Mouse (Mus musculus): ENCODE data around the gene Vmn1r19. TPM values are rescaled to one million over a fixed set of nuclear protein-coding genes. Genes with fewer than 3 reads are reported as not detected.
"Not testable (repeated sequence)": the region's sequence is repeated elsewhere in the genome, so short reads cannot be mapped to it uniquely, and the experiment has no call there.

The Vmn1r19 gene
- total RNA-seq (2012; rRNA removed): not detected in 2 replicates

GRCm38 (mm10) chr6:57403480-57403879 lies at the start of gene Vmn1r19:
TSS of gene Vmn1r19 (plus strand) at chr6:57403780.
- H3K9me3 ChIP-seq (ENCODE audit: control insufficient read depth, insufficient read depth, low read depth, low read length); DNase-seq (ENCODE audit: low read depth, low spot score); in situ Hi-C loops (cut with MboI; ENCODE audit: low sequenced_read_pairs in 2 of 2, unreplicated experiment in 2 of 2); H3K4me3 ChIP-seq (ENCODE audit: insufficient read depth in 1 of 2, low read depth in 1 of 2, low read length in 2 of 2, poor library complexity in 1 of 2, severe bottlenecking in 1 of 2); H3K27ac ChIP-seq (ENCODE audit: insufficient read depth, low read depth, low read length, poor library complexity, severe bottlenecking); H3K36me3 ChIP-seq (ENCODE audit: control insufficient read depth, insufficient read depth, low read length, poor library complexity, severe bottlenecking); H3K4me1 ChIP-seq (ENCODE audit: control insufficient read depth in 2 of 2, insufficient read depth in 2 of 2, low read length in 2 of 2, poor library complexity in 1 of 2); H3K9ac ChIP-seq (ENCODE audit: insufficient read depth, low read depth, low read length, poor library complexity, severe bottlenecking): not testable (repeated sequence)

DNA sequence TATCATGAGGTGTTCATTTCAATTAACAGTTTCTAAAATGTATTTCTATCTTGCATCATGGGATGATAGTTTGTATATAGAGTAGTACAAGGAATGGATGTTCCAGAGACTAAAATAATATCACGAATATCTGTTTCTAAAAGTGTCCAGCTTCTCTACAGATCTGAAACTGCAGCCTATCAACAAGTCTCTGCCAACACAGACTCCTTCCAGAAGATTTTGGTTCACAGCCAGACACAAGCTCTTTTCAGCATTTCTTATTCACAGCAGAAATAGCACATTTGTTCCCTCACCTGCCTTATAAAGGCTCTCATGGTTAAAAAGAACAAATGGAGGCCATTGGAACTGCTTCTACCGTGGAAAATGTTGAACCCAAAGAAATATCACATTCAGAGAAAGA lies 46.7 kb upstream of the Vmn1r19 start:
- Histone ChIP-seq H3K9ac (ENCODE audit: insufficient read depth, low read depth, low read length, poor library complexity, severe bottlenecking) (no peak overlapping the region), H3K9me3 (ENCODE audit: control insufficient read depth, insufficient read depth, low read depth, low read length) (no peaks in the 10 kb centered on the region), H3K4me3 (ENCODE audit: insufficient read depth in 1 of 2, low read depth in 1 of 2, low read length in 2 of 2, poor library complexity in 1 of 2, severe bottlenecking in 1 of 2) (no peak overlapping the region), H3K27ac (ENCODE audit: insufficient read depth, low read depth, low read length, poor library complexity, severe bottlenecking) (no peak overlapping the region), H3K36me3 (ENCODE audit: control insufficient read depth, insufficient read depth, low read length, poor library complexity, severe bottlenecking) (no peaks in the 10 kb centered on the region), H3K4me1 (ENCODE audit: control insufficient read depth in 2 of 2, insufficient read depth in 2 of 2, low read length in 2 of 2, poor library complexity in 1 of 2) (no peaks in the 10 kb centered on the region)
- TF ChIP-seq ZC3H11A (IDR thresholded peaks at IDR 0.05; ENCODE audit: borderline replicate concordance, low read depth, low read length): no peak
- no peak for TF ChIP-seq HCFC1 (IDR thresholded peaks at IDR 0.05; ENCODE audit: borderline replicate concordance, insufficient read depth, low read length)
- TF ChIP-seq MAFK (IDR thresholded peaks at IDR 0.05; ENCODE audit: insufficient read depth, low read depth, low read length): no peak
- TF ChIP-seq CHD2 (IDR thresholded peaks at IDR 0.05; ENCODE audit: low read depth, low read length): no peak
- no peak for TF ChIP-seq ZNF384 (IDR thresholded peaks at IDR 0.05; ENCODE audit: low read depth, low read length)
- in situ Hi-C loops (cut with MboI; ENCODE audit: low sequenced_read_pairs in 2 of 2, unreplicated experiment in 2 of 2): no loop called here
- no peak for DNase-seq (ENCODE audit: low read depth, low spot score)

DNA sequence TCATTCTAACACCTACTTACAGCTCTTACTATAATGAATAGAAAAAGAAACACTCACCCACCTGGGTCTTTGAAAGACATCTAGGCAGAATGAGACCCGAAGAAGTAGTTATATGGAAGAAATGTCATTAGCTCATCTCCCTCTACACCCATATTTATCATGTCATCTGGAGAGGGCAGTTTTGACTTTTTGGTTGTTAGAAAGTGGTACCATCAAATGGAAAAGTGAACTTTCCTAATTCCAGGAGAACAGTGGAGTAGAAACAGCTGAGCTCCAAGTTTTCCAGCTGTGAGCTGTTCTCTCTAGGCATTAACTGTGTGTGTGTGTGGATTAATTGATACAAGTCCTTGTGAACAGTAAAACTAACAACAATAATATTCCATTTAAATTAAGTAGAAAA lies 40.0 kb upstream of the Vmn1r19 start, which contains the start of gene Vmn1r17:
TSS of gene Vmn1r17 (minus strand) at position 101 of the 400 bp plus-strand sequence.
- DNase-seq (ENCODE audit: low read depth, low spot score): no peak
- H3K36me3 ChIP-seq (ENCODE audit: control insufficient read depth, insufficient read depth, low read length, poor library complexity, severe bottlenecking): no peaks in the 10 kb centered on the region
- no peak within 1 kb of the TSS for H3K4me3 ChIP-seq (ENCODE audit: insufficient read depth in 1 of 2, low read depth in 1 of 2, low read length in 2 of 2, poor library complexity in 1 of 2, severe bottlenecking in 1 of 2)
- no peaks in the 10 kb centered on the region for H3K4me1 ChIP-seq (ENCODE audit: control insufficient read depth in 2 of 2, insufficient read depth in 2 of 2, low read length in 2 of 2, poor library complexity in 1 of 2)
- no peaks in the 10 kb centered on the region for H3K9me3 ChIP-seq (ENCODE audit: control insufficient read depth, insufficient read depth, low read depth, low read length)
- no peak within 1 kb of the TSS for H3K27ac ChIP-seq (ENCODE audit: insufficient read depth, low read depth, low read length, poor library complexity, severe bottlenecking)
- TF ChIP-seq CHD2 (IDR thresholded peaks at IDR 0.05; ENCODE audit: low read depth, low read length) (no peak), ZC3H11A (IDR thresholded peaks at IDR 0.05; ENCODE audit: borderline replicate concordance, low read depth, low read length) (no peak), MAFK (IDR thresholded peaks at IDR 0.05; ENCODE audit: insufficient read depth, low read depth, low read length) (no peak)
- no peak within 1 kb of the TSS for H3K9ac ChIP-seq (ENCODE audit: insufficient read depth, low read depth, low read length, poor library complexity, severe bottlenecking)
- in situ Hi-C loops (cut with MboI; ENCODE audit: low sequenced_read_pairs in 2 of 2, unreplicated experiment in 2 of 2): no loop called here

GRCm38 (mm10) chr6:57365866-57366265 lies 37.7 kb upstream of the Vmn1r19 start:
- H3K4me1 ChIP-seq (ENCODE audit: control insufficient read depth in 2 of 2, insufficient read depth in 2 of 2, low read length in 2 of 2, poor library complexity in 1 of 2); DNase-seq (ENCODE audit: low read depth, low spot score); H3K4me3 ChIP-seq (ENCODE audit: insufficient read depth in 1 of 2, low read depth in 1 of 2, low read length in 2 of 2, poor library complexity in 1 of 2, severe bottlenecking in 1 of 2); H3K9me3 ChIP-seq (ENCODE audit: control insufficient read depth, insufficient read depth, low read depth, low read length); in situ Hi-C loops (cut with MboI; ENCODE audit: low sequenced_read_pairs in 2 of 2, unreplicated experiment in 2 of 2); H3K27ac ChIP-seq (ENCODE audit: insufficient read depth, low read depth, low read length, poor library complexity, severe bottlenecking); H3K36me3 ChIP-seq (ENCODE audit: control insufficient read depth, insufficient read depth, low read length, poor library complexity, severe bottlenecking); H3K9ac ChIP-seq (ENCODE audit: insufficient read depth, low read depth, low read length, poor library complexity, severe bottlenecking): not testable (repeated sequence)

DNA sequence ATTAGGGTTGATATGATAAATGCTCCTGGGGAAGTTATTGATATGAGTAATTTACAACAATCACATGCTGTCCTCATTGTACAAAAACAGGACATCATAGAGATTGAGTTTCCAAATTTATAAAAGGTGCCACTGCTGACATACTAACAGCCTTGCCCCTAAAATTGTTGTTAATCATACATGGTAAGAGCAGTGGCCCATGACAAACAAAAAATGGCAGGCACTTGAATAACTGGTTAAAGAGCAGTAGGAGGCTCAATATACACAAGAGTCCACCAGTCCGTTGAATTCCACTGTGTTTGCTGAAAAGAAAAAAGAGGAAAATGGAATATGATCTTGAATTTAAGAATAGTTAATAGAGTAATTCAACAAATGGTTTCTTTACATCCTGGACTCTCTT lies 36.1 kb upstream of the Vmn1r19 start:
- Histone ChIP-seq H3K9ac (ENCODE audit: insufficient read depth, low read depth, low read length, poor library complexity, severe bottlenecking) (no peak overlapping the region), H3K27ac (ENCODE audit: insufficient read depth, low read depth, low read length, poor library complexity, severe bottlenecking) (no peak overlapping the region), H3K36me3 (ENCODE audit: control insufficient read depth, insufficient read depth, low read length, poor library complexity, severe bottlenecking) (no peaks in the 10 kb centered on the region), H3K4me3 (ENCODE audit: insufficient read depth in 1 of 2, low read depth in 1 of 2, low read length in 2 of 2, poor library complexity in 1 of 2, severe bottlenecking in 1 of 2) (no peak overlapping the region), H3K4me1 (ENCODE audit: control insufficient read depth in 2 of 2, insufficient read depth in 2 of 2, low read length in 2 of 2, poor library complexity in 1 of 2) (no peaks in the 10 kb centered on the region), H3K9me3 (ENCODE audit: control insufficient read depth, insufficient read depth, low read depth, low read length) (no peaks in the 10 kb centered on the region)
- in situ Hi-C loops (cut with MboI; ENCODE audit: low sequenced_read_pairs in 2 of 2, unreplicated experiment in 2 of 2): no loop called here
- TF ChIP-seq MAFK (IDR thresholded peaks at IDR 0.05; ENCODE audit: insufficient read depth, low read depth, low read length) (no peak), CHD2 (IDR thresholded peaks at IDR 0.05; ENCODE audit: low read depth, low read length) (no peak), HCFC1 (IDR thresholded peaks at IDR 0.05; ENCODE audit: borderline replicate concordance, insufficient read depth, low read length) (no peak), ZC3H11A (IDR thresholded peaks at IDR 0.05; ENCODE audit: borderline replicate concordance, low read depth, low read length) (no peak), ZNF384 (IDR thresholded peaks at IDR 0.05; ENCODE audit: low read depth, low read length) (no peak)
- no peak for DNase-seq (ENCODE audit: low read depth, low spot score)

Data from ES-E14 (cell line).